Mouse (Mus musculus) embryonic facial prominence, embryonic 15.5 days (tissue): Measurements from ENCODE around the gene Efna4. TPM values are rescaled to one million over a fixed set of nuclear protein-coding genes. Genes with fewer than 3 reads are reported as not detected.

ENCODE experiments used
- ATAC-seq: fragments of 200-750 bp; cut with Nextera tagmentation; 2 replicates; pipeline ENCODE4 v1.8.0; 2017; ENCODE audit warnings: low read depth, moderate TSS enrichment; ENCODE audit not compliant: insufficient number of reproducible peaks, low FRiP score, low TSS enrichment
- H3K27ac ChIP-seq: fragments of 300-500 bp; sonication (generic); replicated peaks from 2 replicates; pipeline ENCODE4 v1.5.1; 2015; ENCODE audit warnings: mild to moderate bottlenecking, inconsistent platforms
- H3K27me3 ChIP-seq: fragments of 300-500 bp; sonication (generic); 2 replicates; pipeline ENCODE4 v1.6.1; 2015; ENCODE audit warnings: inconsistent platforms
- H3K36me3 ChIP-seq: fragments of 300-500 bp; sonication (generic); 2 replicates; pipeline ENCODE4 v1.6.1; 2015; ENCODE audit warnings: mild to moderate bottlenecking, inconsistent platforms
- H3K4me1 ChIP-seq: fragments of 300-500 bp; sonication (generic); 2 replicates; pipeline ENCODE4 v1.6.1; 2015; ENCODE audit warnings: inconsistent platforms
- H3K4me2 ChIP-seq: fragments of 300-500 bp; sonication (generic); replicated peaks from 2 replicates; pipeline ENCODE4 v1.6.1; 2015; ENCODE audit warnings: mild to moderate bottlenecking, inconsistent platforms
- H3K4me3 ChIP-seq: fragments of 300-500 bp; sonication (generic); replicated peaks from 2 replicates; pipeline ENCODE4 v1.5.1; 2015; ENCODE audit warnings: mild to moderate bottlenecking, inconsistent platforms
- H3K9ac ChIP-seq: fragments of 300-500 bp; sonication (generic); 2 replicates; pipeline ENCODE4 v1.6.1; 2015; ENCODE audit warnings: inconsistent platforms
- H3K9me3 ChIP-seq: fragments of 300-500 bp; sonication (generic); replicated peaks from 2 replicates; pipeline ENCODE4 v1.6.1; 2016; ENCODE audit warnings: inconsistent platforms
- WGBS: fragments of 180-500 bp; shearing (Covaris S2); methylation state at CpG from one replicate; pipeline ENCODE4 v1.1.7; 2015; 5-methylcytosine and 5-hydroxymethylcytosine counted together
- polyA plus RNA-seq: library from polyadenylated mRNA; unstranded; fragments of >200 nt; fragmentation: Nextera tagmentation; extraction: Ambion mirVana; gene quantifications from 2 replicates; pipeline ENCODE4 v1.2.1, GENCODE M21; 2015

Efna4 gene
- polyA plus RNA-seq, 1 experiment from 2014 or later, result 31.0 TPM

GRCm38 (mm10) chr3:89317246-89317645 is 20.6 kb downstream of the Efna4 start:
- Histone ChIP-seq H3K9ac (no peak overlapping the region), H3K4me3 (no peak overlapping the region), H3K27ac (no peak overlapping the region), H3K9me3 (no peaks in the 10 kb centered on the region), H3K4me1 (peaks cover 78% of the 10 kb centered on the region), H3K36me3 (no peaks in the 10 kb centered on the region), H3K27me3 (peaks cover 28% of the 10 kb centered on the region), H3K4me2 (peak overlapping the region; percentile 59; the same call in 1 of the 2 replicates)
- no peak for ATAC-seq
- WGBS, result 55% methylated on average over 6 of the region's 6 CpGs

- ATAC-seq, result peak; percentile 5; the same call in 1 of the 2 replicates
- Histone ChIP-seq H3K9me3 (no peaks in the 10 kb centered on the region), H3K4me2 (peak overlapping the region; percentile 59; the same call in 1 of the 2 replicates), H3K9ac (no peak overlapping the region), H3K4me1 (peaks cover 74% of the 10 kb centered on the region), H3K4me3 (0 out of 2 replicates have a peak overlapping the region, but pooled peaks have one; percentile 32), H3K27ac (no peak overlapping the region), H3K27me3 (peaks cover 28% of the 10 kb centered on the region), H3K36me3 (no peaks in the 10 kb centered on the region)
- WGBS, result 0% methylated on average over 4 of the region's 4 CpGs
Observed at GRCm38 (mm10) chr3:89316833-89317232, 21.0 kb downstream of the Efna4 start.

- H3K4me1 ChIP-seq, result peaks cover 68% of the 10 kb centered on the region
- 10% methylated on average over 38 of the region's 40 CpGs for WGBS
- no peak overlapping the region for H3K9ac ChIP-seq
Observed at GRCm38 (mm10) chr3:89315930-89316831, 21.6 kb downstream of the Efna4 start.

DNA sequence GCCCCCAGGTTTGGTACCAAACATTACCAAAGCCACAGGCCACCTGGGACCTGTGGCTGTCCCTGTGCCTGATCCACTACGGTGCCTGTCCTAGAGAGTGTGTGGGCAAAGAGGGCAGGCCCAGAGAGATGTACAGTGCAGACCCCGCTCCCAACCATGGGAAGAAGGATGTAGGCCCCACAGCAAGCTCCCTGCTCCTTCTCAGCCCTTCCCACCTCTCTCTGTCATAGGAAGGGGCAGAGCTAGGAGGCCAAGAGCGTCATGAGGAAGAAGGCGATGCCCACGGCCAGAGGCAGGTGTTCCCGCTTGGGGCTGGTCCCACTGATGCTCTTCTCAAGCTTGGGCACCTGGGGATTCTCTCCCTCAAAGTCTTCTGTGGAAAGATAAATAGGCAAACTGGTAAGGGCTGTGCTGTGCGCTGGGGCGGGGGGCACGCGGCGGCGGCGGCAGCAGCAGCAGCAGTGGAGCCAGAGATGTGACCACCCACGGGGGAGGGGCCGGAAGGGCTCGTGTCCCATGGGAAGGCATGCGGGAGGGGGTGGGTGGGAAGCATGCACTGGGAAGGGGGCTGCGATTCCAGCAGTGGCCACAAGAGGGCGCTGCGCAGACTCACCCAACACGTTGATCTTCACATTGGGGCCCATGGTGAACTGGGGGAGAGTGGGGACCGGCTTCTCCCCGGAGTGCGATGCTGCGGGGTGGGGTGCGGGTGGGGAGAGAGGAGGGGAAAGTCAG is 22.5 kb downstream of the Efna4 start:
- ATAC-seq, result no peak
- 6% methylated on average over 26 of the region's 26 CpGs for WGBS

More at GRCm38 (mm10) chr3:89315930-89316831, 21.6 kb downstream of the Efna4 start:
- H3K27me3 ChIP-seq, result peaks cover 28% of the 10 kb centered on the region
- ATAC-seq, result no peak
- no peaks in the 10 kb centered on the region for H3K36me3 ChIP-seq
- no peak overlapping the region; the same call in 1 of the 2 replicates for H3K27ac ChIP-seq
- H3K4me2 ChIP-seq, result peak overlapping the region; percentile 59
- no peaks in the 10 kb centered on the region for H3K9me3 ChIP-seq
- H3K4me3 ChIP-seq, result peak overlapping the region; percentile 32

DNA sequence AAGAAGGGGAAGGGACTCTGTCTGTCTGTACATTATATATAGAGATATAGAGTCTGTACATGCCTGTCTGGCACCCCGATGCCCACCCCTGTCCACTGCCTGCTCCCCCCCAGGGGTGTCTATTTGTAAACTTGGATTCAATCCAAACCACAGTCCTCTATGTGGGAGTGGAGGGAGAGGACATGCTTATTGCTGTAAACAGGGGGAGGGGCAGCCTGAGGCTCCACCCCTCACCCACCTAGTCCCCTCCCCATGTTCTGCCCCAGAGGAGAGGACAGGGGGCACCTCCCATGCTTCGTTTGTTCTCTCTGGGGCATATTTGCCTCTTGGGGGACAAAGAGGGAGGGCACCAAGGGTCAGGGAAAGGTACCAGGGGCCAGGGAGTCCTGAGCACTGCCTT is 23.0 kb downstream of the Efna4 start:
- no peak for ATAC-seq
- Histone ChIP-seq H3K4me3 (no peak overlapping the region), H3K9ac (0 out of 2 replicates have a peak overlapping the region, but pooled peaks have one; percentile 28), H3K27me3 (peaks cover 20% of the 10 kb centered on the region), H3K4me2 (peak overlapping the region; percentile 59; the same call in 1 of the 2 replicates), H3K9me3 (no peaks in the 10 kb centered on the region), H3K36me3 (no peaks in the 10 kb centered on the region), H3K27ac (no peak overlapping the region), H3K4me1 (peaks cover 54% of the 10 kb centered on the region)
- WGBS, result 31% methylated on average over 2 of the region's 2 CpGs

More for the DNA sequence above, 22.5 kb downstream of the Efna4 start:
- Histone ChIP-seq H3K4me2 (peak overlapping the region; percentile 59), H3K27ac (no peak overlapping the region), H3K27me3 (peaks cover 25% of the 10 kb centered on the region), H3K9me3 (no peaks in the 10 kb centered on the region), H3K36me3 (no peaks in the 10 kb centered on the region), H3K9ac (peak overlapping the region; percentile 28; the same call in 1 of the 2 replicates), H3K4me3 (peak overlapping the region; percentile 32), H3K4me1 (peaks cover 59% of the 10 kb centered on the region)

DNA sequence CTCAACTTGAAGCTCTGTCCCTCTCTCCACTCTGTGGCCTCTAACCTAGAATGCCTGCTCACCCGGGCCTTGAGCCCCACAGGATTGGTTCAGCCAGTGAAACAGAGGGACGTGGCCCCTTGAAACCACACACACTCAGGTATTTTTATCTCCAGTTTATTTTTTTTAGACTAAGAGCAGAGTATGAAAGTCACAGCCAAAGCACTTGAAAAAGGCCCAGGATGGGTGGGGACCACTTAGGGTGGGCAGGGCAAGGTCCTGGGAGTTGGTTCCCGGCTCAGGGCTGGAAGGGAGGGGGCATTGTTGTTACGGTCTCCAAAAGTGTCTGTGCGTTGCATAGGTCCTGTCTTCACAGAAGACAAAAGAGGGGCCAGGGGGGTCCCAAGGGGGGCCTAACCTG is 23.5 kb downstream of the Efna4 start:
- 70% methylated on average over 5 of the region's 5 CpGs for WGBS
- H3K9me3 ChIP-seq, result no peaks in the 10 kb centered on the region
- H3K9ac ChIP-seq, result no peak overlapping the region
- no peak overlapping the region for H3K4me2 ChIP-seq
- ATAC-seq, result no peak
- peaks cover 17% of the 10 kb centered on the region for H3K27me3 ChIP-seq
- no peaks in the 10 kb centered on the region for H3K36me3 ChIP-seq
- H3K4me3 ChIP-seq, result no peak overlapping the region
- peaks cover 49% of the 10 kb centered on the region for H3K4me1 ChIP-seq
- H3K27ac ChIP-seq, result no peak overlapping the region

GRCm38 (mm10) chr3:89308089-89308488 is 29.7 kb downstream of the Efna4 start:
- Histone ChIP-seq H3K36me3 (no peaks in the 10 kb centered on the region), H3K4me3 (no peak overlapping the region), H3K9ac (no peak overlapping the region), H3K27ac (no peak overlapping the region), H3K9me3 (no peaks in the 10 kb centered on the region), H3K27me3 (no peaks in the 10 kb centered on the region), H3K4me1 (peaks cover 15% of the 10 kb centered on the region), H3K4me2 (no peak overlapping the region)
- WGBS, result under 1% methylated on average over 9 of the region's 9 CpGs
- ATAC-seq, result peak; percentile 73; the same call in 1 of the 2 replicates

DNA sequence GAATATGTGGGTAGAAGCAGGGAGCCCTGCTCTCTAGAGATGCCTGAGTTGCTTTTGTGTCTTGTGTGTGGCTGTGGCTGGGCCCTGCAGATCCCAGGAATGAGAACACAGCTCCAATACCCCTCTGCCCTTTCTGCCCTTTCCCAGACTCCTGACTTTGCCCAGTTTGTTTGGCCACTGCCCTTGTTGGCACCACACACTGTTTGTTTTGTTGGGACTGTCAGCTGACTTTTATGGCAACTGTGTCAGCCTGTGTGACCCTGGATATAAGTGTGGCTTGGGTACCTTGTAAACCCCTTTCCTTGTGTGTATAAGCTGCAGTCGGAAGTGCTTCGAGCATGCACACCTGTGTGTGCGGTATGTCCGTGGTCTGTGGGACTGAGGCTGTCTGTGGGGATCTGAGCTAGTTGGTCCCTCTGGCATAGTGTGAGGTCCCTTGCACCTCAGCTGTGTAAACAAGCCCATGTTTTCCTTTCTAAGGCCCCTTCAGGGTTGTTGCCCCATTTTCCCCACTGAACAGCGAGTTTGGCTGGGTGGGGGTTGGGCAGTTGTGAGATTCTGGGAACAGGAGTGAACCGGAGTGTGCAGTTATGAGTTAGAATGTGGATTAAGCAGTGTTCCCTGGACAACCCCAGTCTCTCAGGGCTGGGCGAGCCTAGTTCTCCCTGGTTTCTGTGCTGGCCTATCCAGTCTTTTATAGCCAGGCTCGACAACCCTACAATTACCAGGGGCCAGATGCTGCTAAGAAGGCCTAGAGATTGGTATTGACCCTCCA is 32.1 kb downstream of the Efna4 start:
- no peaks in the 10 kb centered on the region for H3K36me3 ChIP-seq
- no peak overlapping the region for H3K4me2 ChIP-seq
- WGBS, result 52% methylated on average over 8 of the region's 8 CpGs
- peaks cover 15% of the 10 kb centered on the region for H3K4me1 ChIP-seq
- no peaks in the 10 kb centered on the region for H3K9me3 ChIP-seq
- no peak overlapping the region for H3K4me3 ChIP-seq
- H3K9ac ChIP-seq, result no peak overlapping the region
- H3K27ac ChIP-seq, result no peak overlapping the region
- H3K27me3 ChIP-seq, result no peaks in the 10 kb centered on the region
- 0 out of 2 replicates have a peak, but pooled peaks have one; percentile 22 for ATAC-seq

DNA sequence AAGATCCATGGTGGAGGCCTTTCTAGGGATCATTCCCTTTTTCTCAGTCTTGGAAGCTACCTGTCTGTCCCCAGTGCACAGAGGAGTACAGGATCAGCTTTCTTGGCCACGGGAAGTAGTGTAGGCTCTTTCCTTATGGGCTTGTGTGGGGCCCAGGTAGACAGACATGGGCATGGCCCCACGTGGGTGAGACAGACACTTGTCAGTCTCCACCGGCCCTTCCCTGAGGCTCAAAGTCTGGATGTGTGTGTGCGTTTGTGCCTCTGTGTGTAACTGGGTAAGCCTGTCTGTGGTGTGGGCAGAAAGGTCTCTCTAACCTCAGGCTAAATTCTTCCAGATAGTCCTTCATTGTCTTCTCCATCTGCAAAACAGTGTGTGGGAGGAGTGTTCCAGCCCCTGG is 32.7 kb downstream of the Efna4 start:
- H3K9ac ChIP-seq, result no peak overlapping the region

DNA sequence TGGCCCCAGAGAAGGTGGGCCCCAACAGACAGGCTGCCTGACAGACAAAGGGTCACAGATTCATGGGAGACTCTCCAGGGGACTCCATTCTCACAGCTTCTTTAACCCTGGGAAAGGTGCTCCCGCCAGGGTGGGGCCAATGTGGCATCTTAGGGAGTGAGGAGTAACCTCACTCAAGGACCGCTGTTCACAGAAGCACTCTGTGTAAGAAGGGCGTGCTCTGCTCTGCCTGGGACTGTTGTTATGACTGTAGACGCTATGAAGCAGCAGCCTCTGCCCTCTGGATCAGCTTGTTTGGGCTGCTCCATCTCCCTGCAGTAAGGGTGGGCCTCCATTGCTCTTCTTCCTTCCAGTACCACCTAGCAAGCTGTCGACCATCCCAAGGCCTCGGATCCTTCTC is 33.4 kb downstream of the Efna4 start:
- Histone ChIP-seq H3K27ac (no peak overlapping the region), H3K36me3 (no peaks in the 10 kb centered on the region), H3K9ac (no peak overlapping the region), H3K27me3 (no peaks in the 10 kb centered on the region), H3K9me3 (no peaks in the 10 kb centered on the region), H3K4me3 (no peak overlapping the region), H3K4me2 (no peak overlapping the region), H3K4me1 (peaks cover 22% of the 10 kb centered on the region)
- no peak for ATAC-seq
- WGBS, result 63% methylated on average over 6 of the region's 6 CpGs

More for the DNA sequence above, 32.7 kb downstream of the Efna4 start:
- no peak for ATAC-seq
- Histone ChIP-seq H3K27me3 (no peaks in the 10 kb centered on the region), H3K27ac (no peak overlapping the region), H3K4me1 (peaks cover 16% of the 10 kb centered on the region), H3K9me3 (no peaks in the 10 kb centered on the region), H3K4me3 (no peak overlapping the region), H3K36me3 (no peaks in the 10 kb centered on the region), H3K4me2 (no peak overlapping the region)
- WGBS, result 34% methylated on average over 4 of the region's 4 CpGs
